Mouse (Mus musculus) urinary bladder, postnatal 0 days (tissue): ENCODE measurements around the gene Gm9112. TPM values are rescaled to one million over a fixed set of nuclear protein-coding genes. Genes with fewer than 3 reads are reported as not detected.

ENCODE experiments used
- polyA plus RNA-seq: library from polyadenylated mRNA; unstranded; fragments of >200 nt; fragmentation: Nextera tagmentation; extraction: Ambion mirVana; gene quantifications from 2 replicates; pipeline ENCODE4 v1.2.1, GENCODE M21; 2015

Gene Gm9112
- not detected in 2 replicates for polyA plus RNA-seq

GRCm38 (mm10) chrX:102707535-102707934 lies at the start of gene Gm9112, which contains the start of gene Dmrtc1b:
TSS of gene Gm9112 (minus strand) at chrX:102707635.
TSS of gene Dmrtc1b (plus strand) at chrX:102707865.

DNA sequence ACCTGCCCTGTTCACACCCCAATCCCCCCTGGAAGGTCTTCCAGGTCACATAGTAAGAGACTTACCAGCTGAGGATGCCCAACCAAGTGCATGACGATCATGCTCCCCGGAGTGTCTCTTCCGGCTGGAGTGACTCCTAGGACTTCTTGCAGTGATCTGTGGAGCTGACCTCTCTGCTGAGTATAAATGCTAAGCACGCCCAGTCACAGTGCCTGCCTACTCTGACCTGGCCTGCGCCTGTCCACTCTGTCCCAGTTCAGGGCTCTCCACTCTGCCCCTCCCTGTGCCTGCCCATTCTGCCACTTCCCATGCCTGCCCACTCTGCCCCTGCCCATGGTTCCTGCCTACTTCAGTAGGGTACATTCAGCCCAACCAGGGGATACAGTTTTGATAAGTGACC lies 20.6 kb downstream of the Gm9112 start, which contains the start of gene Gm3880:
TSS of gene Gm3880 (minus strand) at position 101 of the 400 bp plus-strand sequence.

Other genes starting within 250 kb of the Gm9112 start
- gene Hdac8, start 202.3 kb downstream of the Gm9112 start, polyA plus RNA-seq = 7.3 and 8.1 TPM in 2 replicates
- 4.7 and 5.3 TPM in 2 replicates for gene Phka1, start 63.4 kb downstream of the Gm9112 start, polyA plus RNA-seq
- not detected in 2 replicates for gene Gm3880, start 20.7 kb downstream of the Gm9112 start, polyA plus RNA-seq
- not detected in 2 replicates for gene Dmrtc1b, start 230 bp upstream of the Gm9112 start, polyA plus RNA-seq
- not detected in 2 replicates for gene Dmrtc1c1, start 95.3 kb upstream of the Gm9112 start, polyA plus RNA-seq
- not detected in 2 replicates for gene Dmrtc1c2, start 147.0 kb upstream of the Gm9112 start, polyA plus RNA-seq
- not detected in 2 replicates for gene 1700031F05Rik, start 160.3 kb upstream of the Gm9112 start, polyA plus RNA-seq
- 0.40 and 0.75 TPM in 2 replicates for gene Dmrtc1a, start 201.1 kb upstream of the Gm9112 start, polyA plus RNA-seq
- gene 1700011M02Rik, start 201.3 kb upstream of the Gm9112 start, polyA plus RNA-seq = not detected in 2 replicates
- not detected in 2 replicates for gene 1700018G05Rik, start 220.7 kb upstream of the Gm9112 start, polyA plus RNA-seq